Mouse (Mus musculus): ENCODE results near the gene Brf1. TPM values are rescaled to one million over a fixed set of nuclear protein-coding genes. Genes with fewer than 3 reads are reported as not detected.

Brf1 gene
- total and polyA plus RNA-seq, 2 experiments from 2014 or later = 40.2 to 54.4 TPM

GRCm38 (mm10) chr12:112922541-112922940, 78.0 kb downstream of the Brf1 start:
- TF ChIP-seq CTCF (IDR thresholded peaks at IDR 0.05; ENCODE audit: low read depth) = no peak
- Histone ChIP-seq H3K9me3 (ENCODE audit: low read length) (no peaks in the 10 kb centered on the region), H3K4me3 (ENCODE audit: low read depth, low read length) (no peak overlapping the region), H3K27ac (ENCODE audit: low read depth, low read length) (no peak overlapping the region), H3K9ac (no peak overlapping the region), H3K27me3 (ENCODE audit: insufficient read depth, low read length) (no peaks in the 10 kb centered on the region), H3K4me2 (ENCODE audit: low read depth) (no peak overlapping the region), H3K4me1 (ENCODE audit: insufficient read depth) (peaks cover 1% of the 10 kb centered on the region; the same call in 1 of the 2 replicates), H3K36me3 (ENCODE audit: insufficient read depth) (peaks cover 27% of the 10 kb centered on the region)
- ATAC-seq = no peak
- DNase-seq = no peak
- WGBS = 27% methylated on average over 3 of the region's 3 CpGs

GRCm38 (mm10) chr12:112921518-112921917, 79.0 kb downstream of the Brf1 start:
- 85% methylated on average over 12 of the region's 12 CpGs for WGBS
- H3K4me3 ChIP-seq (ENCODE audit: low read depth, low read length) = no peak overlapping the region
- no peak for ATAC-seq
- H3K27me3 ChIP-seq (ENCODE audit: insufficient read depth, low read length) = no peaks in the 10 kb centered on the region
- no peak for TF ChIP-seq CTCF (IDR thresholded peaks at IDR 0.05; ENCODE audit: low read depth)
- no peak overlapping the region for H3K9ac ChIP-seq
- no peak for DNase-seq
- H3K4me1 ChIP-seq (ENCODE audit: insufficient read depth) = no peaks in the 10 kb centered on the region
- no peaks in the 10 kb centered on the region for H3K9me3 ChIP-seq (ENCODE audit: low read length)
- no peak overlapping the region for H3K27ac ChIP-seq (ENCODE audit: low read depth, low read length)
- H3K4me2 ChIP-seq (ENCODE audit: low read depth) = no peak overlapping the region
- peaks cover 29% of the 10 kb centered on the region for H3K36me3 ChIP-seq (ENCODE audit: insufficient read depth)

- no peaks in the 10 kb centered on the region for H3K9me3 ChIP-seq (ENCODE audit: low read length)
- no peaks in the 10 kb centered on the region for H3K4me1 ChIP-seq (ENCODE audit: insufficient read depth)
- H3K4me2 ChIP-seq (ENCODE audit: low read depth) = no peak overlapping the region
- H3K27ac ChIP-seq (ENCODE audit: low read depth, low read length) = no peak overlapping the region
- no peak for ATAC-seq
- DNase-seq = no peak
- WGBS = 63% methylated on average over 8 of the region's 8 CpGs
- H3K9ac ChIP-seq = no peak overlapping the region
- no peaks in the 10 kb centered on the region for H3K27me3 ChIP-seq (ENCODE audit: insufficient read depth, low read length)
- no peak for TF ChIP-seq CTCF (IDR thresholded peaks at IDR 0.05; ENCODE audit: low read depth)
- H3K4me3 ChIP-seq (ENCODE audit: low read depth, low read length) = no peak overlapping the region
- peaks cover 58% of the 10 kb centered on the region for H3K36me3 ChIP-seq (ENCODE audit: insufficient read depth)
Observed at GRCm38 (mm10) chr12:112917906-112918305, 82.6 kb downstream of the Brf1 start.

GRCm38 (mm10) chr12:112917486-112917885, 83.0 kb downstream of the Brf1 start:
- Histone ChIP-seq H3K4me3 (ENCODE audit: low read depth, low read length) (no peak overlapping the region), H3K9ac (no peak overlapping the region), H3K4me2 (ENCODE audit: low read depth) (no peak overlapping the region), H3K9me3 (ENCODE audit: low read length) (no peaks in the 10 kb centered on the region), H3K27me3 (ENCODE audit: insufficient read depth, low read length) (no peaks in the 10 kb centered on the region), H3K4me1 (ENCODE audit: insufficient read depth) (no peaks in the 10 kb centered on the region), H3K27ac (ENCODE audit: low read depth, low read length) (no peak overlapping the region), H3K36me3 (ENCODE audit: insufficient read depth) (peaks cover 62% of the 10 kb centered on the region)
- ATAC-seq (no peak), DNase-seq (no peak)
- WGBS = 83% methylated on average over 11 of the region's 11 CpGs
- TF ChIP-seq CTCF (IDR thresholded peaks at IDR 0.05; ENCODE audit: low read depth) = no peak

GRCm38 (mm10) chr12:112916698-112917400, 83.7 kb downstream of the Brf1 start:
- Histone ChIP-seq H3K36me3 (ENCODE audit: insufficient read depth) (peaks cover 68% of the 10 kb centered on the region), H3K27me3 (ENCODE audit: insufficient read depth, low read length) (no peaks in the 10 kb centered on the region), H3K9me3 (ENCODE audit: low read length) (no peaks in the 10 kb centered on the region), H3K4me1 (ENCODE audit: insufficient read depth) (no peaks in the 10 kb centered on the region), H3K9ac (no peak overlapping the region), H3K27ac (ENCODE audit: low read depth, low read length) (no peak overlapping the region), H3K4me2 (ENCODE audit: low read depth) (no peak overlapping the region), H3K4me3 (ENCODE audit: low read depth, low read length) (no peak overlapping the region)
- 86% methylated on average over 16 of the region's 16 CpGs for WGBS
- no peak for TF ChIP-seq CTCF (IDR thresholded peaks at IDR 0.05; ENCODE audit: low read depth)
- ATAC-seq (no peak), DNase-seq (no peak)

GRCm38 (mm10) chr12:112915587-112915986, 84.9 kb downstream of the Brf1 start:
- TF ChIP-seq CTCF (IDR thresholded peaks at IDR 0.05; ENCODE audit: low read depth) = no peak
- 64% methylated on average over 13 of the region's 13 CpGs for whole genome bisulfite sequencing
- ATAC-seq (no peak), DNase-seq (no peak)
- Histone ChIP-seq H3K9me3 (ENCODE audit: low read length) (no peaks in the 10 kb centered on the region), H3K4me2 (ENCODE audit: low read depth) (no peak overlapping the region), H3K9ac (no peak overlapping the region), H3K4me1 (ENCODE audit: insufficient read depth) (no peaks in the 10 kb centered on the region), H3K4me3 (ENCODE audit: low read depth, low read length) (no peak overlapping the region), H3K27ac (ENCODE audit: low read depth, low read length) (no peak overlapping the region), H3K36me3 (ENCODE audit: insufficient read depth) (peaks cover 81% of the 10 kb centered on the region), H3K27me3 (ENCODE audit: insufficient read depth, low read length) (no peaks in the 10 kb centered on the region)

GRCm38 (mm10) chr12:112914527-112914926, 86.0 kb downstream of the Brf1 start:
- TF ChIP-seq CTCF (IDR thresholded peaks at IDR 0.05; ENCODE audit: low read depth) = no peak
- no peak for ATAC-seq
- no peak overlapping the region for H3K4me2 ChIP-seq (ENCODE audit: low read depth)
- H3K9me3 ChIP-seq (ENCODE audit: low read length) = no peaks in the 10 kb centered on the region
- no peak overlapping the region for H3K27ac ChIP-seq (ENCODE audit: low read depth, low read length)
- H3K4me1 ChIP-seq (ENCODE audit: insufficient read depth) = no peaks in the 10 kb centered on the region
- no peak overlapping the region for H3K9ac ChIP-seq
- H3K4me3 ChIP-seq (ENCODE audit: low read depth, low read length) = no peak overlapping the region
- 86% methylated on average over 11 of the region's 11 CpGs for WGBS
- no peak for DNase-seq
- H3K36me3 ChIP-seq (ENCODE audit: insufficient read depth) = peaks cover 83% of the 10 kb centered on the region
- no peaks in the 10 kb centered on the region for H3K27me3 ChIP-seq (ENCODE audit: insufficient read depth, low read length)
